Mouse (Mus musculus) ZHBTc4 (cell line): ENCODE results near the gene Rpl12.
A peak's percentile ranks its signal among the peaks of the same experiment; 100 is the strongest.

ENCODE experiments used
- DNase-seq: peaks from one replicate; pipeline ENCODE4 v3.0.0-alpha.2; 2011; ENCODE audit warnings: low read depth, low spot score

The Rpl12 gene

DNA sequence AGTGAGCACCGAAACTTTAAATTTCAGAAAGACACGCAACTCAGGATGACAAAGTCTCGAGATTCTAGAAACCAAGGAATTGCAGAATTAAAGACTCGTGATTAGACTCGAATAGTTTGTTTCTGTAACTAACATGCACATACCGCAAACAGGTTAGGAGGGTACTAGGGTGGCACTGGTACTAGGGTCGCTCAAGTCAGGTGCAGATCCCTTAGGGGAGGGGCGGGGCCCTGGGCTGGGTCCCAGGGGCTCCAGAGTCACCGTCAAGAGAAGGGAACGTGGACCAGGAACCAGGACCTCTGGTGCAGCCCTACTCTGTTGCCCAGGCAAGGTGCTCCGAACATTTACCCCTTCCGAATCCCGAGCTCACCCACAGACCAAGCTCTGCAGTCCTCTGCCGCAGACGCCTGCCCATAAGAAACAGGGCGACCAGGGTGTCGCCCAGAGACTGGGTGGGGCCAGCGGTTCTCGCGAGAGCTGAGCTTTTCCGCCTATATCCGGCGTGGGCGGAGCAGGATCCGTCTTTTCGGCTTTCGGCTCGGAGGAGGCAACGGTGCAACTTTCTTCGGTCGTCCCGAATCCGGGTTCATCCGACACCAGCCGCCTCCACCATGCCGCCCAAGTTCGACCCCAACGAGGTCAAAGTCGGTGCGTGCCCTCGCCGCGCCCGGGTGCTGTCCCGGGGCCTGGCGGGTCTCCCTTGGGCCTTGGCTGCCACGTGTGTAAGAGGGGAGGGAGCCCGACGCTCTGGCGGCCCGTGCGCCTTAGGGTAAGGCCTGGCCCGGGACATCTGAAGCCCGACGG lies at the start of gene Rpl12, which contains the start of gene Lrsam1:
Rpl12 (plus strand) TSS at position 368 of the 804 bp plus-strand sequence.
Lrsam1 (minus strand) TSS at position 423 of the 804 bp plus-strand sequence.
- DNase-seq = peak; percentile 94

DNA sequence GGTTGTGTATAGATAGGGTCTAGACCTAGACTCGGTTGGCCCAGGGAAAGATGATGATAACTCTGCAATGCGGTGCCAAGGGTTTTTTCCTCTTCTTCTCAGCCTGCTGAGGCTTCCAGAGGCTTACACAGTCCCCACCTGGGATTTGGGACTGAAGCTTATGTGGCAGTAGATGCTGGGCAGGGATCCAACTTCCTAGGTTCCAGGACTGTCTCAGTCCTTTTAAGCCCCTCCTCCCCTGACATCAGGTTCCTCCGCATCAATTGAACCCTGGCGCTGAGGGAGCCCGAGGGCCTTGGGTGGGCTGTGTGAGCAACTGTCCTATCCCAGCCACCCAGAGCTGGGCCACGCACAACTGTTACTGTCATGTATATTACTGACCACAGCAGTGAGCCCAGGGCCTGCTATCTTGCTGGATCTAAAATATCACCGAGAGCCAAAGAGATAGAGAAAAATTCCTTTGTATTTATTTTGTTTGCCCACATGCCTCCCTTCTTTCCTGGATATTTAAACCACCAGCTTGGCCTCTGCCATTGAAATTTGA lies 49.6 kb upstream of the Rpl12 start:
- no peak for DNase-seq

DNA sequence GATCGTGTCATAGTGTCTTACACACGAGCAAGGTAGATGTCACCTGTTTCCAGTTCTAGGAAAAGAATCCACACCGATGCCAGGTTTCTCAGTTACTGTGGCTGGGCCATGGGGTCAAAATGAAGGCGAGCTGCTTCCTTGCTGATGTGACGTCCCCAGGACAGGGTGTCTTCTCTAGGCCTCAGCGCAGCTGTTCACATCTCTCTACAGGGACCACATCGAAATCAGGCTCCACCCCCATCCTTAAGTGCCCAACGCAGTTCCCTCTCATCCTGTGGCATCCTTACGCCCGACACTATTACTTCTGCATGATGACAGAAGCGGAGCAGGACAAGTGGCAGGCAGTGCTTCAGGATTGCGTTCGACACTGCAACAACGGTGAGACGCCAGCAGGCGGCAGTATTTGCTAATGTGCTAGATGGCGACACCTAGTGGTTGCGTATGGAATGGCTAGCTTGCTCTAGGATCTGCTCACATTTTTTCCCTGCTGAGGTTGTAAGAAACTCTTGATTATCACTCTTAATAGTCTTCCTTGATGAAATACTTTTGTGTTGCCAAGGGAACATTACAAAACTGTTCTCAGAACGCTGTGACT lies 49.1 kb upstream of the Rpl12 start:
- DNase-seq = peak; percentile 93

DNA sequence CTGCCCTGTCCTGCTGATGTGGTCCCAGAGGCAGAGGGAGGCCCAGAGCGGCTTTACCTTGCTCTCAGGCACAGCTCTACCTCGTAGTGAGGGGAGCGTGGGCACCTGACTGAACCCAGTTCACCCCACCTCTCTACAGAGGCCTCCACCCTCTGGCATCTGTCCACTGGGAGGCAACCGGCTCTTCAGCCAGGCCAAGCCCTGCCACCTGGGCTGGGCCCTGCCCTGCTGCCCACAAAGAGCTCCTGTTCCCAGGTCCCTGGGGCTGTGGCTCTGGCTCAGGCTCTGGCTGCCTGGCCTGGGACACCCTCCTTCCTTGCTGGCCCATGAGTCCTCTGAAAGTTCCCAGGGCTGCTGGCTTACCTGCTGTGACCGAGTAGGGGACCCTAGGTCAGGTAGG lies 47.0 kb upstream of the Rpl12 start:
- DNase-seq = no peak

DNA sequence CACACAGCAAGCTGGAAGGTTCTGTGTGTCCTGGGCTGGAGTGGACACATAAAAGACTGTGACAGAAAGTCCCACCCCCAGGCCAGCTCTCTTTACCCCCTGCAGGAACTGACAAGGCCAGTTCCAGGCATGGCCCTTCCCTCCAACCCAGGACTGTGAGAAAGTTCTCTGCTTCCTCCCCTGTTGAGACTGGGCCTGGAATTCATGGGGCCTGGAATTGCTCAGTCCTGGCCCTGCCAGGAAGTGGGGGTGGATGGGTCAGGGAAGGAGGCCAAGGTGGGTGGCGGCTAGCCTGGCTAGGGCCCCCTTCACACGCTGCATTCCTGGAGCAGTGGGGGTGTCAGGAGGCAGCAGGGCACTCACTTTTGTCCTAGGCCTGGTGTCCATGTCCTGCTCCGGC lies 46.5 kb upstream of the Rpl12 start:
- no peak for DNase-seq

DNA sequence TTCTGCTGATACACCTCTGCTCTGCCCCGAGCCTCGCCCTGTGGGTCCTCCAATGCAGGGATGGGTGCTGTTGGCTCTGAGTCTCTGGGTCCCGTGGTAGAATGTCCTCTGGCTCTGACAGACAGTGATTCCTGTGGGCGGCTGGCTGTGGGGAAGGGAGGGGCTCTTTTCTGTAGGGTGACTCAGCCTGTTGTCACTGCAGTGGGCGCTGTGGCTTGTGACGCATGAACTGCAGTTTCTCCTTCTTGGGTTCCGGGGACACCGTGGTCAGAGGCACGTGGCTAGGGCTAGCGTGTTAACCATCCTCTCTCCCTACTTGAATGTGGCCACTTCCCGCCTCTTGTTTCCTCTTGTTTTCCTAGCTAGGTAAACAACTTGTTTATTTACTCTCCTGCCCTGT lies 43.8 kb upstream of the Rpl12 start:
- DNase-seq = no peak

DNA sequence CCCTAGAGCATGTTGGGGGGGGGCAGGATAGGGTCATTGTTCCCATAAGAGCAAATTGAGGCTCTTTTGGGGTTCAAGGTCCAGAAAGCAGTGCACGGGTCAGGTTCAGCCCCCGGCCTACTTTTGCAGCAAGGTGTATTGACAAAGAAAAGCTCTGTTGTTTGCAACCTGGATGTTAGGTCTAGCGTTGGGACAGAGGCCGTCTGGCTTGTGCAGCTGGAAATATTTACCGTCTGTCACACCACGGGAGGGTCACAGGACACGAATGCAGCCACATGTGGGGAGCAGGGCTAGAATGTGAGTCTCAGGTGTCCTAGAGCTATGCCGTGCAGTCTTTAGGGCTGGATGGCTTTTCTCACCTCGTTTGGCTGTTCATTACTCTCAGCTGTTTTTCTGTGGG lies 43.0 kb upstream of the Rpl12 start:
- DNase-seq = no peak

DNA sequence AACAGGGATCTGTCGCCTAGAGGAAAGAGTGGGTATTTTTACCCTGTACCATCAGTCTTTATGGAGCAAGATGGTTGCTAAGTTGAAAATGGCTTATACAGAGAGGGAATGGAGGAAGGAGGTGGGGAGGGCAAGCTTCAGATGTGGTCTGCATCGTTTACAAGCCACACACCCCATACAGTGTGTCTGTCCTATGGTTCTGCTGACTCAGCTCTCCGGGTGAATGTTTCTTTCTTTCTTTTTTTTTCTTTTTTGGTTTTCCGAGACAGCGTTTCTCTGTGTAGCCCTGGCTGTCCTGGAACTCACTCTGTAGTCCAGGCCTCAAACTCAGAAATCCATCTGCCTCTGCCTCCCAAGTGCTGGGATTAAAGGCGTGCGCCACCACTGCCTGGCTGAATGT lies 40.1 kb upstream of the Rpl12 start:
- DNase-seq = no peak

DNA sequence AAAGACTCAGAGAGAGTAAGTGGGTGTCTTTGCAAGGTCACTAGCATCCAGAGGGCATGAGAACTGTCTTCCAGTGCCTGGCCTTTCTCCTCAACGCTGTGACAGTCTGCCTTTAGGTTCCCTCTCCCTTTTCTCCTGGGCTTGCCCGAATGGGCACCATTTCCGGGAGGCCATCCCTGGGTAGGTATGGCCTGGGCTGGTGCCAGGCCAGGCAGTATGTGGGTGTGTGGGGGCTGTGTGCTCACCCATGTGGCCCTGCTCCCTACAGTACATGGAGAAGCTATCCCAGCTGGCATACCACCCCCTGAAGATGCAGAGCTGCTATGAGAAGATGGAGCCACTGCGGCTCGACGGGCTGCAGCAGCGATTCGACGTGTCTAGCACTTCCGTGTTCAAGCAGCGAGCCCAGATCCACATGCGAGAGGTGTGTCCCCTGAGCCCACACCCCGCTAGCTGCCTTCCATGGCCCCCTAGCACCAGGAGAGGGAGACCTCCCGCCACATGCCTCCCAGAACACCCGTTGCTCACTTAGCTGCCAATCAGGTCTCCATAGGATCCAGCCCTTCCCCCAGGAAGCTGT lies 39.5 kb upstream of the Rpl12 start:
- no peak for DNase-seq

DNA sequence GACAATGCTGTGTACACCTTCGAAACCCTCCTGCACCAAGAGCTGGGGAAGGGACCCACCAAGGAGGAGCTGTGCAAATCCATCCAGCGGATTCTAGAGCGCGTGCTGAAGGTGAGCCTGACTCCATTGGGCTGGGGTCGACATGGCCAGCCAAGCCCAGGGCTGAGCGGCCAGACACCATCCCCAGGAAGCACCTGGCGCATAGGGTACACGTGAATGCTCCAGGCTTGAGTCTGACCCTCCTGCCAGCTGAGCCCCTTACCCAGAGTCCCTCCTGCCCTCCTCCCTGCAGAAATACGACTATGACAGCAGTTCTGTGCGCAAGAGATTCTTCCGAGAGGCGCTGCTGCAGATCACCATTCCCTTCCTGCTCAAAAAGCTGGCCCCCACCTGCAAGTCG lies 38.8 kb upstream of the Rpl12 start:
- DNase-seq = no peak

DNA sequence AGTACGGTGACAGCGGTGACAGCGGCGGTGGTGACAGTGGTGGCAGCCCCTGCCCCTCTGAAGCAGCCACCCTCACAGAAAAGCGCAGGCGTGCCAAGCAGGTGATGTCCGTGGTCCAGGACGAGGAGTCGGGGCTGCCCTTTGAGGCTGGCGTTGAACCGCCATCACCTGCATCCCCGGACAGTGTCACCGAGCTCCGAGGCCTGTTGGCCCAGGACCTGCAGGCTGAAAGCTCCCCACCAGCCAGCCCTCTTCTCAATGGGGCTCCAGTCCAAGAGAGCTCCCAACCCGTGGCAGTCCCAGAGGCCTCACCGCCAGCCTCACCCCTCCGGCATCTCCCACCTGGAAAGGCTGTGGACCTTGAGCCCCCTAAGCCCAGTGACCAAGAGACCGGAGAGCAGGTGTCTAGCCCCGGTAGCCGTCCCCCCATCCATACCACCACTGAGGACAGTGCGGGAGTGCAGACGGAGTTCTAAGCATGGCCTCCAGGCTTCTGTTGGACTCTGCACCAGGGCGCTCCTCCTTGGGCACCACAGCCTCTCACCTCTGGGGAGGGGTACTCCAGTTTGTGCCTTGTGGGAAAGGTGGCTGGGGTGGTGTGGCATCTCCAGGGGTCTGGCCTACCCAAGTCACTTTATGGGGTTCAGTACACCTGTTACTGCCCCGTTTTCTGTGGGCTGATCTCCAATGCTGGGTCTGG lies 37.7 kb upstream of the Rpl12 start:
- DNase-seq = no peak

DNA sequence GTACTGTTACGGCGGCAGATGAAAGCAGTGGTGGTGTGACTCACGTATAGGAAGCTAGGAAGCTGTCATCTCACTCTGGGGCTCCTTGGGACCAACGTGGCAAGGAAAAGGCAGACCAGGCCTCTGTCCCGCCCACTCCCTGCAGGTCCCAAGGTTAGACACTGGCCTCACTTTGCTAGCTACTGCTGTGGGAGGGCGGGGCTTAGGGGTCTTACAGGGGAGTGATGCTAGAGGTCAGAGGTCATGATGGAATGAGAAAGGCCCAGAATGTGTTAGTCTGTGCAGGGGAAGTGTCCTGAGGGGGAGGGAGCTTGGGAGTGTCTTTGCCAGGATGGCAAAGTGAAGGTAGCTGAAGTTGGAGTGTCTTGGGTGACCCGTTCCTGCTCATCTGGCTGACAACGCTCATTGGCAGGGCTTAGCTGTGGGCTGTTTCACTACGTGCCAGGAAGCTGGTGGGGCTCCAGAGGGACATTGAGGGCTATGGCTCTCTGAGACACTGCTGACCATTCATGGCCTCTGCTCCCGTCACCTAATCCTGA lies 37.0 kb upstream of the Rpl12 start:
- peak; percentile 79 for DNase-seq

DNA sequence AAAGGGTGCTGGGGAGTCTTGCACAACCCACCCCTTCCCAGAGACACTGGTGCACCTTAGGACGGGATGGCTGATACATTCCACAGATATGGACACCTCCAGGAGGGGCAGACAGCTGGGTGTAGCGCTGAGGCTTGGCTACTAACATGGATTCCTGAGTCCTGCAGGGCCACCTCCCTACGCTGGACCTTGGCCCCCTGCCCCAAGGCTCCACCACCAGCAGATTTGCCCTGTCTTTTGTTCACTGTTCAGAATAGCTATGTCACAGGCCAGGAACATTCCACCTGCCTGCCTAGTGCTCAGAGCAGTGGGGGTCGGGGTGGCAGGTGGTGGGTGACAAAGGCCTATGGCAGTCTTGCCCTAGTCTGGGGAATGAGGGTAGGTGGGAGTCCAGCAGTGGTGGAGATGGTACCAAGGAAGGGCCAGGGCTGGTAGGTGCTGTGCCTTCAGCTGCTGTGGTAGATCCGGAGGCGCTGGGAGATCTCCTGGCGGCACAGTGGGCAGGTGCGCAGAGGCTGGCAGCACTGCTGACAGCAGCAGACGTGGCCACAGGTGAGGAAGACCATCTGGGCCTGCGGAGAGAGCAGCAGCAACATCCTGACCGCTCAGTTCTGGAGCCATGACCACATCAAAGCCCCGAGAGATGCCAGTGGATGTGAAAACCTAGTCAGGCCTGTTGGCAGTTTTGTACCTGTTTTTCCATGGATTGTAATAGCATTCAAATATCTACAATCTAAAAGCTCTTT lies 34.9 kb upstream of the Rpl12 start:
- no peak for DNase-seq

DNA sequence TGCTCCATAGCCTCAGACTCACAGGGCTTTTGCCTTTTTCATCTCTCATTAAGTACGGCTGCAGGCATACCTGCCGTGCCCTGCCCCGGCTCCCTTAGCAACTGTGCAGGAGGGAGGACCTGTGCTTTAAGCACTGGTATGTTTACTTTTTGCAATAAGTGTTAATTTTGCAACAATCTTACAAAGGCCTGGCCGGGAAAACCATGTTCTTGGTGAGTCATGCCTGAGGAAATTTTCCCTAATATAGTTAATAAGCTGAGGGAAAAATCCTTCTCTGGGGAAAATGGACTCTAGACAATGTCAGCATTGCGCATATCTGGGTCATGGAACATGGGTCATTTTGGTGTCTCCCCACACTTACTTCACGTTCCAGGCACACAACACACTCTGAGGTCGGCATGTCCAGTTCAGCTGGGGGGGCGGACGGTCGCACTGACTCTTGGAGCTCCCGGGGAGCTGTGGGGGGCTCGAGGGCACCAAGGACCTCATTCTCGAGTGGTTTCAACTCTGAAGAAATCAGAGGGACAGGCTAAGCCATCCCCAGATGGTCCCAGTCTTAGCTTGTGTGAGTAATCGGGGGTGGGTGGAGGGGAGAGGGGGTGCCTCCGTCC lies 33.6 kb upstream of the Rpl12 start:
- DNase-seq = no peak

DNA sequence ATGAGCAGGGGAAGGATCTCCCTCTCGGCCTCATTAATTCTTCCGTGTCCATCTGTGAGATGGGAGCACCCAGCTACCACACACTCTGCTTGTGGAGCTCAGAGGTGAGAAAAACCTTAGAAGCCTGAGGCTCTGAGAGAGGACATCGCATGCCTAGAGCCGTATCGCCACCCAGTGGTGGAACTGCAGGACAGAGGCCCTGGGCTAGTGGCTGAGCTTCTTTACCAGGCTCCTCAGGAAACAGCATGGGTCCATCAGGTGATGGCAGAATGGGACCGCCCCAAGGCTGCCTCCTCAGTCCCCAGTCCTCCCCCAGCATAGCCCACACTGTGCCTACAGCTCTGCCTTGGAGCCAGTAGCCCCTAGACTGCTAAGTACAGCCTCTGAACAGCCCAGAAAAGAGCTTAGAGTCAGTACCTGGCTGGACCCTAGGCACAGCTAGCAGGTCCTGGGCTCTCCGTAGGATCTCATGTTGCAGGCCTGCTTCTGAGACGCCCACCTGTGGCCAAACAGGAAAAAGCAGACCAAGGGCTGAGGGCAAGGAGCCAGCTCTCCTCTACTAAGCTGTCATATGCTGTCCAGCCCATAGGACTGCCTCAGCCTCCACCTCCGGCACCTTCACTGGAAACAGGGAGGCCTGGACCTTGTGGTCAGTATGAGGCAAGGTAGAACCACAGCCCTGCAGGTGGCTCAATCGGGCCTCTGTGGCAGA lies 33.0 kb upstream of the Rpl12 start:
- peak; percentile 92 for DNase-seq

DNA sequence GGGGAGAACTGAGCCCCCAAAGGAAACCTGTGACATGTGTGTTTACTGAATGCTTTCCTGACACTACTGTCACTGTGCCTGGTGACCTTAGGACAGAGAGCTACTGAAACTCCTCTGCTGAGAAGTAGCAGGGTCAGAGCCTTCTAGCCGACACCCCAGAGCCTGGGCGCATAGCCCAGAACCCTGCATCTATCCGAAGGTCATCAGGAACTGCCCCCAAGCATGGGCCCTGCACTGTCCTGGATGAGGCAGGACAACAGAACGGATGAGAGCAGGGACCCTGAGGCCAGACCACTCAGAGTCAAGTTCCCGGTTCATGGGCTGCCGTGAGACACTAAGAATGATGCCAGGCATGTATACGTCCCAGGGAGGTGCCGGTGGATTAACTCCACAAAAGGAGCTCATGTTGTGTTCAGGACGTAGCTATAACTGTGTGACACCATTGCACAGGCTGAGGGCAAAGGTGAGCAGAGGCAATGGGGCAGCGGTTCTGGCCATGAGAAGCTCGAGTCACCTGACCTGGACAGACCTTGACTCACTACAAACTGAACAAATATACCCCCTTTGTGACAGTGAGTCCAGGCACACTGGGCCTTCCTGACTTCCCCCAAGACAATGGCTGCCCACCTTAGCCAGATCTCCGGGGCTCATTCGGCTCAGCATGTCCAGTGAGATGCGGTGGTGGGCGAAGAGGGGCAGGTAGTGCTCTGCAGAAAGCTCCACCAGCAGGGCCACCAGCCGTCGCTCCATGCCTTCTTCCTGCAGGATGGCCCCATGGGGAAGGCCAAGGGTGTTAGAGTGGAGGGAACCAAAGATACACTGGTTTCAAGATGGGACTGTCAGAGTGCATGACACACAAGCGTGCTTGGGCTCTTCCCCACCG lies 32.2 kb upstream of the Rpl12 start:
- DNase-seq = no peak

DNA sequence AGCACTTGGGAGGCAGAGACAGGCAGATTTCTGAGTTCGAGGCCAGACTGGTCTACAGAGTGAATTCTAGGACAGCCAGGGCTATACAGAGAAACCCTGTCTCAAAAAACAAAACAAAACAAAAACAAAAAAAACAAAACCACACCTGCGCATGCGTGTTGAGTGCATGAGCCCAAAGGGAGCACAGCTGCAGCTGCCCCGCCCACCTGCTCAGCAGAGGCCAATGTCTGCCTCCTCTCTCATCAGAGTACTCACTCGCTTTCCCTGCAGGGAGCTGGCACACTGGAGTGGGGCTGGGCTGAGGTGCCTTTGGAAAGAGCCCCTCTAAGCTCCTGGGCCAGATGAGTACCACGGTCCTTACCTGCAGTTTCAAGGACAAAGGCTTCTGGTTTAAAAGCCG lies 29.6 kb upstream of the Rpl12 start:
- DNase-seq = peak; percentile 85

DNA sequence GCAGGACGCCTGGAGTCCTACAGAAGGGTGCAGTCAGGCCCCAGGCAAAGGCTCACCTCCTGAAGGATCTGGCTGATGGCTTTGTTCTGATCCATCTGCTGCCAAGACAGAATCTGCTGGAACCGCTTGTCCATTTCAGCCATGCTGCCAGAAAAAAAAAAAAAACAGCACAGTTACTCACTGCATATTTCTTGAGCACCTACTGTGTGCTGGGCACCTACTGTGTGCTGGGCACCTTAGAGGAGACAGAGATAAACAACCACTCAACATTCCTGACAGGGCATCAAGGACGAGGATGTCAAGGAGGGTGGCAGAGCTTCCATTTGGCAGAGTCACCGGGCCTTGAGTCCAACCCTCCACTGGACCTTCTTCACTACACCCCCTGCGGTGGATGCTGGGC lies 22.6 kb upstream of the Rpl12 start:
- no peak for DNase-seq

DNA sequence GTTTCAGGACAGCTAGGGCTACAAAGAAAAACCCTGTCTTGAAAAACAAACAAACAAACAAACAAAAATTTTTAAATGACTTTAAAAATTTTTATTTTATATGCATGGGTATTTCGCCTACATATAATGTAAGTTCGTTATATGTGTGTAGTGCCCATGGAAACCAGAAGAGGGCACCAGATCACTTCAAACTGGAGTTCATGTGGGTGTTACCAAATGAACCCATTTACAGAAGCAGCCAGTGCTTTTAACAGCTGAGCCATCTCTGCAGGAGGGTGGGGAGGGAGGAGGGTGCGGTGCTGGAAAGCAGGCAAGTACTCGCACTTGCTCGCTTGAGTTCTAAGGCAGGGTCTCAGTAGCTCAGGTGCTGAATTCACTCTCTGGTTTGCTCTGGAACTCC lies 21.9 kb upstream of the Rpl12 start:
- peak; percentile 97 for DNase-seq
